Comparison of ENCODE assay signal across 8 mouse cellular contexts in the genomic region with DNA sequence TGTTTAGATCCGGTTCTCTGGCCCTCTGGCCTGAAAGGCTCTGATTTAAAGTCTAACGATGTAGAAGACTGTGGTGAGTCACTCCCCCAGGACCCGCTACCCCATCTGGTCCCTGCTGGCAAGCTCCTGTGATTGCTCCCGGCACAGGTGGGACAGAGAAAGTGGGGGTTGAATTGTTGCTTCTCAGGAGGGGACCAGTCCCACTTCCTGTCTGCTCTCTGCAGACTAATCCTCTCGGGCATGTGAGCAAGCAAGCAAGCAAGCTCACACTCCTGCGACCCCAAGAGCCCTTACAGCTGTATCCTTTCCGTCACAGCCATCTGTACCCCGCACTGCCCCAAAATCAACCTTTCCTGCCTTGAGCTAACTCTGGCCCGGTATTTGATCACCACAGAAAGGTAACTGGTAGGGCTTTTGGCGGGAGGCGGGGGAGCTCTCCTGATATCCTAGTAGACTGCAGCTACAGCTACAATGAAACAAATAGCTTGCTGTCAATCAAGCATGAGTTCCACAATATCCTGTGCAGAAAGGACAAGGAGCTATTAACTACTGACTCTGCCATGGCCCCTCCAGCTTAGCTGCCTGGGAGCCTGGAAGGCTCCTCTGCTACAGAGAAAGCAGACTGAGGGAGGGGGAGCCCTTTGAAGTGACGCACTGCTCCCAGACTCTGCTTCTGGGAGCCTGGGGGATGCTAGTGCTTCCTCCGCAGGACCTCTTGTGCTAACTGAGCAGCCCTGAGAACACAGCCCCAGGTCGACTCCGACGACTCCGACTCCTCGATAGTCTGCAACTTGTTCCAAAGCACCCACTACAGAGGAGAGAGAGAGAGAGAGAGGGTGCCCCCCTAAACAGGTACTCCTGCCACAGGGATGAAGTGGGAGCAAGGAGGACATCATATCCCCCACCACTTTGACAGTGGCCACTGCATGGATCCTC.
DNase-seq lines count a peak whose midpoint lies in the region; ATAC-seq lines count a peak whose summit lies in the region.

No protein-coding gene starts in this region.

- no peak for ATAC-seq in liver, embryonic 11.5 days (replicated peaks; ENCODE audit: low FRiP score)
- no peak for ATAC-seq in intestine, embryonic 15.5 days

- no peaks in the 10 kb centered on the region for H3K9me3 ChIP-seq in liver, embryonic 11.5 days (ENCODE audit: control insufficient read depth, low read length)
- no peaks in the 10 kb centered on the region for H3K9me3 ChIP-seq in intestine, embryonic 15.5 days

- peak overlapping the region; percentile 70; the same call in 1 of the 2 replicates for H3K27ac ChIP-seq in liver, embryonic 11.5 days (ENCODE audit: low read depth, low read length)
- H3K27ac ChIP-seq in intestine, embryonic 15.5 days = peak overlapping the region; percentile 78

- WGBS in liver, embryonic 11.5 days = 27% methylated on average over 18 of the region's 18 CpGs
- WGBS in intestine, embryonic 15.5 days = 34% methylated on average over 18 of the region's 18 CpGs

- H3K27me3 ChIP-seq in liver, embryonic 11.5 days (replicated peaks; ENCODE audit: control insufficient read depth, insufficient read depth, low read length) = peaks cover 16% of the 10 kb centered on the region; the same call in 1 of the 2 replicates
- 0 out of 2 replicates have a peak, but pooled peaks cover 3% of the 10 kb centered on the region for H3K27me3 ChIP-seq in intestine, embryonic 15.5 days (replicated peaks)

- H3K36me3 ChIP-seq in liver, embryonic 11.5 days (ENCODE audit: control insufficient read depth, insufficient read depth, low read length) = no peaks in the 10 kb centered on the region
- H3K36me3 ChIP-seq in intestine, embryonic 15.5 days = no peaks in the 10 kb centered on the region

- H3K4me1 ChIP-seq in liver, embryonic 11.5 days (replicated peaks; ENCODE audit: control insufficient read depth, insufficient read depth, low read length) = peaks cover 42% of the 10 kb centered on the region
- peaks cover 53% of the 10 kb centered on the region for H3K4me1 ChIP-seq in intestine, embryonic 15.5 days (replicated peaks)

- H3K9ac ChIP-seq in liver, embryonic 11.5 days (ENCODE audit: low read depth, low read length) = no peak overlapping the region
- peak overlapping the region; percentile 29 for H3K9ac ChIP-seq in intestine, embryonic 15.5 days

- H3K4me2 ChIP-seq in liver, embryonic 11.5 days = no peak overlapping the region
- no peak overlapping the region; the same call in 1 of the 2 replicates for H3K4me2 ChIP-seq in intestine, embryonic 15.5 days (replicated peaks)

- DNase-seq in liver, embryonic 11.5 days (ENCODE audit: low spot score) = no peak
- DNase-seq in liver = no peak
- peak; percentile 82 for DNase-seq in embryo, embryonic 9.5 days (ENCODE audit: extremely low spot score)
- peak; percentile 55 for DNase-seq in retina, postnatal 1 day
- DNase-seq in ovary, postnatal 10 days (ENCODE audit: low spot score) = no peak
- no peak for DNase-seq in right cerebral cortex, postnatal 36 days (ENCODE audit: low spot score in 2 of 2)
- DNase-seq in frontal cortex, postnatal 25 days (ENCODE audit: low spot score in 2 of 2) = no peak

- no peak overlapping the region for H3K4me3 ChIP-seq in liver, embryonic 11.5 days (ENCODE audit: low read depth, low read length)
- no peak overlapping the region for H3K4me3 ChIP-seq in intestine, embryonic 15.5 days (replicated peaks)

Comparison
In these comparisons a context has a peak if more than half of its experiments do, and no peak if none do; other contexts are left out.
1. DNase-seq: peak in embryo, embryonic 9.5 days (single experiment) and retina, postnatal 1 day (single experiment); none in liver, embryonic 11.5 days (single experiment), liver (single experiment), ovary, postnatal 10 days (single experiment), right cerebral cortex, postnatal 36 days (0 of 2) and frontal cortex, postnatal 25 days (0 of 2).